ENCODE assay signal across 9 mouse cellular contexts in genomic region chr11:101733596-101733995, GRCm38 (mm10). TPM values are rescaled to one million over a fixed set of nuclear protein-coding genes. Genes with fewer than 3 reads are reported as not detected.
DNase-seq lines count a peak whose midpoint lies in the region; ATAC-seq lines count a peak whose summit lies in the region.
"Had no signal": no experiment of that assay in that cellular context is flagged by ENCODE, and none has a peak within 500 bp of the region (broad histone marks: within the 10 kb centered on the region; RNA-seq: fewer than 3 reads in every experiment).

No protein-coding gene starts in this region.

- no peaks in the 10 kb centered on the region for H3K9me3 ChIP-seq in kidney, embryonic 15.5 days (replicated peaks)
- no peaks in the 10 kb centered on the region for H3K9me3 ChIP-seq in hindbrain, embryonic 13.5 days
- no peaks in the 10 kb centered on the region for H3K9me3 ChIP-seq in midbrain, embryonic 15.5 days

- no peaks in the 10 kb centered on the region for H3K27me3 ChIP-seq in kidney, embryonic 15.5 days
- no peaks in the 10 kb centered on the region for H3K27me3 ChIP-seq in hindbrain, embryonic 13.5 days
- H3K27me3 ChIP-seq in midbrain, embryonic 15.5 days (replicated peaks): no peaks in the 10 kb centered on the region

- peaks cover 8% of the 10 kb centered on the region for H3K4me1 ChIP-seq in kidney, embryonic 15.5 days
- peaks cover 12% of the 10 kb centered on the region for H3K4me1 ChIP-seq in hindbrain, embryonic 13.5 days (replicated peaks)
- H3K4me1 ChIP-seq in midbrain, embryonic 15.5 days: peaks cover 10% of the 10 kb centered on the region

- peak overlapping the region; percentile 79 for H3K4me3 ChIP-seq in kidney, embryonic 15.5 days (replicated peaks)
- H3K4me3 ChIP-seq in hindbrain, embryonic 13.5 days: peak overlapping the region; percentile 64
- peak overlapping the region; percentile 63 for H3K4me3 ChIP-seq in midbrain, embryonic 15.5 days

- no peak for ATAC-seq in kidney, embryonic 15.5 days (replicated peaks; ENCODE audit: low FRiP score)
- no peak for ATAC-seq in hindbrain, embryonic 13.5 days (ENCODE audit: low FRiP score)
- no peak; the same call in 1 of the 2 replicates for ATAC-seq in midbrain, embryonic 15.5 days (replicated peaks)
- no peak for ATAC-seq in CD4-positive, CD25-positive, alpha-beta regulatory T cell, adult 4 months

- H3K27ac ChIP-seq in kidney, embryonic 15.5 days: no peak overlapping the region
- H3K27ac ChIP-seq in hindbrain, embryonic 13.5 days: no peak overlapping the region
- no peak overlapping the region for H3K27ac ChIP-seq in midbrain, embryonic 15.5 days

- 30% methylated on average over 9 of the region's 9 CpGs for WGBS in kidney, embryonic 15.5 days
- 36% methylated on average over 9 of the region's 9 CpGs for WGBS in hindbrain, embryonic 13.5 days
- WGBS in midbrain, embryonic 15.5 days: 35% methylated on average over 9 of the region's 9 CpGs

- DNase-seq in kidney, adult 18-20 months: no peak
- DNase-seq in Muller cell, postnatal 12 days (ENCODE audit: inconsistent ontology term): peak; percentile 11
- DNase-seq in thymus, postnatal 25 days: no peak
- no peak for DNase-seq in urinary bladder, postnatal 14 days (ENCODE audit: low spot score)
- DNase-seq: kidney, postnatal 4 days had no signal

- H3K9ac ChIP-seq in kidney, embryonic 15.5 days: peak overlapping the region; percentile 78
- peak overlapping the region; percentile 91 for H3K9ac ChIP-seq in hindbrain, embryonic 13.5 days
- peak overlapping the region; percentile 60 for H3K9ac ChIP-seq in midbrain, embryonic 15.5 days

- H3K36me3 ChIP-seq in kidney, embryonic 15.5 days: peaks cover 43% of the 10 kb centered on the region
- peaks cover 37% of the 10 kb centered on the region for H3K36me3 ChIP-seq in hindbrain, embryonic 13.5 days
- H3K36me3 ChIP-seq in midbrain, embryonic 15.5 days (replicated peaks): peaks cover 29% of the 10 kb centered on the region

- peak overlapping the region; percentile 65 for H3K4me2 ChIP-seq in kidney, embryonic 15.5 days
- peak overlapping the region; percentile 86 for H3K4me2 ChIP-seq in hindbrain, embryonic 13.5 days
- H3K4me2 ChIP-seq in midbrain, embryonic 15.5 days: peak overlapping the region; percentile 70

RNA-seq across cellular contexts. Expression of gene Dhx8, which starts 0.9 kb away (rescaled TPM):
- polyA plus RNA-seq in kidney, embryonic 15.5 days (2015; fragmentation: Nextera tagmentation; extraction: Ambion mirVana): 32.3 and 36.1 TPM in 2 replicates
- 35.1 and 39.7 TPM in 2 replicates for polyA plus RNA-seq in hindbrain, embryonic 13.5 days (2015; fragmentation: Nextera tagmentation; extraction: Ambion mirVana)
- 31.1 and 33.9 TPM in 2 replicates for polyA plus RNA-seq in midbrain, embryonic 15.5 days (2015; fragmentation: Nextera tagmentation; extraction: Ambion mirVana)
- 10 to 100 TPM; 30.8 to 39.0 TPM for polyA plus RNA-seq in CD4-positive, CD25-positive, alpha-beta regulatory T cell, adult 4 months (2017; shearing (Covaris generic))

RNA-seq across cellular contexts. Expression of gene Etv4, which starts 51.6 kb away (rescaled TPM):
- polyA plus RNA-seq in kidney, embryonic 15.5 days (2015; fragmentation: Nextera tagmentation; extraction: Ambion mirVana): 59.3 and 60.2 TPM in 2 replicates
- 4.5 and 6.4 TPM in 2 replicates for polyA plus RNA-seq in hindbrain, embryonic 13.5 days (2015; fragmentation: Nextera tagmentation; extraction: Ambion mirVana)
- 5.9 and 7.5 TPM in 2 replicates for polyA plus RNA-seq in midbrain, embryonic 15.5 days (2015; fragmentation: Nextera tagmentation; extraction: Ambion mirVana)
- polyA plus RNA-seq in CD4-positive, CD25-positive, alpha-beta regulatory T cell, adult 4 months (2017; shearing (Covaris generic)): not detected
